Mouse (Mus musculus): Measurements from ENCODE around the gene Pde9a.
"Not testable (repeated sequence)": the region's sequence is repeated elsewhere in the genome, so short reads cannot be mapped to it uniquely, and the experiment has no call there.

Gene Pde9a
- long read RNA-seq, experiment 1: 0 reads
- long read RNA-seq, experiment 2: 0 reads

- intact Hi-C loops (cut with DNase I): no loop called here
These were observed at the start of gene Pde9a for GRCm38 (mm10) chr17:31385671-31386665. TSS of gene Pde9a (plus strand) at chr17:31386210.

GRCm38 (mm10) chr17:31339769-31340168 lies 46.2 kb upstream of the Pde9a start:
- intact Hi-C loops (cut with DNase I): loop anchor here (10.0 kb wide), 1 partner anchor 325 kb away; no protein-coding TSS in a partner anchor

- intact Hi-C loops (cut with DNase I): no loop called here
These were observed 43.8 kb upstream of the Pde9a start for GRCm38 (mm10) chr17:31342191-31342590.

GRCm38 (mm10) chr17:31344172-31344801 lies 41.7 kb upstream of the Pde9a start:
- intact Hi-C loops (cut with DNase I): no loop called here

GRCm38 (mm10) chr17:31344816-31345215 lies 41.2 kb upstream of the Pde9a start:
- intact Hi-C loops (cut with DNase I): loop anchor here (5.0 kb wide), 1 partner anchor 88 kb away; no protein-coding TSS in a partner anchor

GRCm38 (mm10) chr17:31348129-31348528 lies 37.9 kb upstream of the Pde9a start:
- intact Hi-C loops (cut with DNase I): loop anchor here (5.0 kb wide), 1 partner anchor 91 kb away; no protein-coding TSS in a partner anchor

- intact Hi-C loops (cut with DNase I): loop anchor here (5.0 kb wide), 1 partner anchor 92 kb away; no protein-coding TSS in a partner anchor
These were observed 36.6 kb upstream of the Pde9a start for GRCm38 (mm10) chr17:31349388-31349787.

- intact Hi-C loops (cut with DNase I): no loop called here
These were observed 34.0 kb upstream of the Pde9a start for GRCm38 (mm10) chr17:31351984-31352383.

- intact Hi-C loops (cut with DNase I): no loop called here
These were observed 32.8 kb upstream of the Pde9a start for GRCm38 (mm10) chr17:31353255-31353654.

GRCm38 (mm10) chr17:31354684-31355083 lies 31.3 kb upstream of the Pde9a start:
- intact Hi-C loops (cut with DNase I): not testable (repeated sequence)

GRCm38 (mm10) chr17:31355792-31356502 lies 30.1 kb upstream of the Pde9a start:
- intact Hi-C loops (cut with DNase I): no loop called here

GRCm38 (mm10) chr17:31360582-31360981 lies 25.4 kb upstream of the Pde9a start:
- intact Hi-C loops (cut with DNase I): no loop called here

- intact Hi-C loops (cut with DNase I): no loop called here
These were observed 20.3 kb upstream of the Pde9a start for GRCm38 (mm10) chr17:31365586-31366166.

- intact Hi-C loops (cut with DNase I): no loop called here
These were observed 15.8 kb upstream of the Pde9a start for GRCm38 (mm10) chr17:31370221-31370620.

GRCm38 (mm10) chr17:31370931-31371330 lies 15.1 kb upstream of the Pde9a start:
- intact Hi-C loops (cut with DNase I): no loop called here

GRCm38 (mm10) chr17:31377961-31378360 lies 8.0 kb upstream of the Pde9a start:
- intact Hi-C loops (cut with DNase I): loop anchor here (1.0 kb wide), 1 partner anchor 114 kb away; no protein-coding TSS in a partner anchor

GRCm38 (mm10) chr17:31378361-31378761 lies 7.6 kb upstream of the Pde9a start:
- intact Hi-C loops (cut with DNase I): loop anchor here (1.0 kb wide), 1 partner anchor 114 kb away; no protein-coding TSS in a partner anchor

- intact Hi-C loops (cut with DNase I): no loop called here
These were observed 6.9 kb upstream of the Pde9a start for GRCm38 (mm10) chr17:31379086-31379485.

GRCm38 (mm10) chr17:31379863-31380262 lies 6.1 kb upstream of the Pde9a start:
- intact Hi-C loops (cut with DNase I): loop anchor here (5.0 kb wide), 1 partner anchor 62 kb away; no protein-coding TSS in a partner anchor

GRCm38 (mm10) chr17:31383320-31383719 lies 2.7 kb upstream of the Pde9a start:
- intact Hi-C loops (cut with DNase I): loop anchor here (5.0 kb wide), 1 partner anchor 59 kb away; no protein-coding TSS in a partner anchor

Measured in adrenal gland (tissue).